Mouse (Mus musculus) midbrain, embryonic 13.5 days (tissue): Measurements from ENCODE around the gene Caskin2. TPM values are rescaled to one million over a fixed set of nuclear protein-coding genes. Genes with fewer than 3 reads are reported as not detected.

Source experiments
- ATAC-seq: fragments of 200-750 bp; cut with Nextera tagmentation; 2 replicates; pipeline ENCODE4 v1.8.0; 2017; ENCODE audit warnings: mild to moderate bottlenecking, moderate TSS enrichment, moderate library complexity
- H3K27ac ChIP-seq: fragments of 300-500 bp; sonication (generic); 2 replicates; pipeline ENCODE4 v1.5.1; 2015; ENCODE audit warnings: inconsistent platforms, mild to moderate bottlenecking, moderate library complexity
- H3K27me3 ChIP-seq: fragments of 300-500 bp; sonication (generic); 2 replicates; pipeline ENCODE4 v1.6.1; 2015; ENCODE audit warnings: mild to moderate bottlenecking, inconsistent platforms
- H3K36me3 ChIP-seq: fragments of 300-500 bp; sonication (generic); 2 replicates; pipeline ENCODE4 v1.6.1; 2015; ENCODE audit warnings: mild to moderate bottlenecking, inconsistent platforms
- H3K4me1 ChIP-seq: fragments of 300-500 bp; sonication (generic); replicated peaks from 2 replicates; pipeline ENCODE4 v1.6.1; 2015; ENCODE audit warnings: inconsistent platforms
- H3K4me2 ChIP-seq: fragments of 300-500 bp; sonication (generic); replicated peaks from 2 replicates; pipeline ENCODE4 v1.6.1; 2015; ENCODE audit warnings: moderate library complexity, mild to moderate bottlenecking, inconsistent platforms
- H3K4me3 ChIP-seq: fragments of 300-500 bp; sonication (generic); replicated peaks from 2 replicates; pipeline ENCODE4 v1.5.1; 2015; ENCODE audit warnings: mild to moderate bottlenecking, inconsistent platforms
- H3K9ac ChIP-seq: fragments of 300-500 bp; sonication (generic); replicated peaks from 2 replicates; pipeline ENCODE4 v1.6.1; 2015; ENCODE audit warnings: mild to moderate bottlenecking, inconsistent platforms
- H3K9me3 ChIP-seq: fragments of 300-500 bp; sonication (generic); 2 replicates; pipeline ENCODE4 v1.6.1; 2016; ENCODE audit warnings: mild to moderate bottlenecking, inconsistent platforms
- WGBS: fragments of 180-500 bp; shearing (Covaris S2); methylation state at CpG from one replicate; pipeline ENCODE4 v1.1.7; 2015; 5-methylcytosine and 5-hydroxymethylcytosine counted together
- polyA plus RNA-seq: library from polyadenylated mRNA; unstranded; fragments of >200 nt; fragmentation: Nextera tagmentation; extraction: Ambion mirVana; gene quantifications from 2 replicates; pipeline ENCODE4 v1.2.1, GENCODE M21; 2015

The Caskin2 gene
- polyA plus RNA-seq, 1 experiment from 2014 or later, result 12.3 TPM

DNA sequence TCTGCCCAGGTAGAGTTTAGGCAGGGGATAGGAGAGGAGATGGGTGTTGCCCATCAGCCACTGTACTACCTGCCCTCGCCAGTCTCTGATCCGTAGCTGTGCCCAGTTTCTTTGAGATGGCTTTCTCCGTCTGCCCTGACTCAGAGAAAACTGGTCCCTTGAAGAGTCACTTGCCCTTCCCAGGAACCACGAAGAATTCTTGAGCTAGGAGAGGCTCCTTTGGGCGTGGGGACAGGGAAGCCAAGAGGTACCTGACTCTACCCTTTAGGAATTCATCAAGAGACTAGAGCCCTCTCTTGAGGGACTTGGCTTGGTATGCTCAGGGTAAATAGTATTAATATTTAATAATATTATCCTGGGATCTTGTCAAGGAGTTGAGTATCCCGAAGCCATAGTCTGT, 14.2 kb upstream of the Caskin2 start:
- Histone ChIP-seq H3K9me3 (no peaks in the 10 kb centered on the region), H3K4me2 (no peak overlapping the region), H3K27me3 (peaks cover 91% of the 10 kb centered on the region), H3K36me3 (peaks cover 2% of the 10 kb centered on the region), H3K4me1 (peaks cover 13% of the 10 kb centered on the region), H3K27ac (no peak overlapping the region), H3K4me3 (no peak overlapping the region), H3K9ac (no peak overlapping the region)
- no peak for ATAC-seq
- 80% methylated on average over 6 of the region's 6 CpGs for WGBS

GRCm38 (mm10) chr11:115826487-115826886, 13.0 kb upstream of the Caskin2 start:
- ATAC-seq, result no peak
- no peak overlapping the region for H3K9ac ChIP-seq
- H3K4me2 ChIP-seq, result no peak overlapping the region
- H3K4me3 ChIP-seq, result no peak overlapping the region
- H3K9me3 ChIP-seq, result no peaks in the 10 kb centered on the region
- peaks cover 91% of the 10 kb centered on the region for H3K27me3 ChIP-seq
- H3K27ac ChIP-seq, result no peak overlapping the region
- H3K4me1 ChIP-seq, result peaks cover 13% of the 10 kb centered on the region
- WGBS, result 51% methylated on average over 5 of the region's 5 CpGs
- peaks cover 12% of the 10 kb centered on the region for H3K36me3 ChIP-seq

DNA sequence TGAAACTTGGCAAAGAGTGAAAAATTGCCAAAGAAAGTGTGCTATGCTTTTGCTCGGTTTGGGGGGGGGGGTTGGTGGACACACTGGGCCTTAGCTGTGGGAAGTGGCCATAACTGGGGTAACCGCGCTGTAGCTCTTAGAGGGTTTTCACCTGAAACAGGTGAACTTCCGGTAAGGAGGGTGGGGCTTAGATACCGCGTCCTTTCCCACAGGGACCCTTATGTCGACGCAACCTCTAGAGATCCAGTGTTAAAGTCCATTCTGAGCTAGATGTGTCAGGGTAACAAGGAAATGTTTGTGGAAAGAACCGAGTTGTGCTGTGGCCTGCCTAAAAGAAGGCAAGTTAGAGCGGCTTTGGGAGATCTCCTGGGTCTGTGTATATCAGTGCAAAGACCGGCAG, 11.4 kb upstream of the Caskin2 start:
- Histone ChIP-seq H3K36me3 (peaks cover 29% of the 10 kb centered on the region), H3K9me3 (no peaks in the 10 kb centered on the region), H3K9ac (no peak overlapping the region), H3K4me3 (peak overlapping the region; percentile 59), H3K4me2 (peak overlapping the region; percentile 93), H3K4me1 (peaks cover 13% of the 10 kb centered on the region), H3K27ac (no peak overlapping the region), H3K27me3 (peaks cover 75% of the 10 kb centered on the region)
- no peak for ATAC-seq
- WGBS, result 17% methylated on average over 11 of the region's 11 CpGs

GRCm38 (mm10) chr11:115823774-115824740, 10.6 kb upstream of the Caskin2 start, which contains the start of gene Llgl2:
Gene Llgl2, plus strand, starts transcription at chr11:115824049.
- Histone ChIP-seq H3K27me3 (peaks cover 67% of the 10 kb centered on the region), H3K9me3 (no peaks in the 10 kb centered on the region), H3K4me1 (peaks cover 13% of the 10 kb centered on the region), H3K4me3 (peak within 1 kb of the TSS; percentile 59), H3K27ac (no peak within 1 kb of the TSS), H3K36me3 (peaks cover 33% of the 10 kb centered on the region), H3K4me2 (peak within 1 kb of the TSS; percentile 93), H3K9ac (peak within 1 kb of the TSS; percentile 69)
- WGBS, result under 1% methylated on average over 87 of the region's 87 CpGs
- ATAC-seq, result peak; percentile 91

GRCm38 (mm10) chr11:115821001-115821400, 7.6 kb upstream of the Caskin2 start:
- no peaks in the 10 kb centered on the region for H3K9me3 ChIP-seq
- H3K36me3 ChIP-seq, result peaks cover 57% of the 10 kb centered on the region
- no peak overlapping the region for H3K27ac ChIP-seq
- no peak overlapping the region for H3K4me2 ChIP-seq
- H3K9ac ChIP-seq, result no peak overlapping the region
- peaks cover 18% of the 10 kb centered on the region for H3K4me1 ChIP-seq
- H3K27me3 ChIP-seq, result peaks cover 42% of the 10 kb centered on the region
- no peak overlapping the region for H3K4me3 ChIP-seq
- no peak for ATAC-seq
- 85% methylated on average over 4 of the region's 4 CpGs for WGBS

GRCm38 (mm10) chr11:115819915-115820623, 6.6 kb upstream of the Caskin2 start:
- peaks cover 57% of the 10 kb centered on the region for H3K36me3 ChIP-seq
- no peaks in the 10 kb centered on the region for H3K9me3 ChIP-seq
- H3K27me3 ChIP-seq, result peaks cover 33% of the 10 kb centered on the region
- H3K9ac ChIP-seq, result no peak overlapping the region
- H3K27ac ChIP-seq, result no peak overlapping the region
- 91% methylated on average over 16 of the region's 16 CpGs for WGBS
- peaks cover 27% of the 10 kb centered on the region for H3K4me1 ChIP-seq
- H3K4me2 ChIP-seq, result no peak overlapping the region
- no peak for ATAC-seq
- no peak overlapping the region for H3K4me3 ChIP-seq

GRCm38 (mm10) chr11:115817331-115817730, 3.9 kb upstream of the Caskin2 start:
- peaks cover 51% of the 10 kb centered on the region for H3K36me3 ChIP-seq
- 91% methylated on average over 5 of the region's 5 CpGs for WGBS
- peaks cover 5% of the 10 kb centered on the region for H3K27me3 ChIP-seq
- no peaks in the 10 kb centered on the region for H3K9me3 ChIP-seq
- peaks cover 27% of the 10 kb centered on the region for H3K4me1 ChIP-seq
- no peak overlapping the region for H3K9ac ChIP-seq
- H3K4me2 ChIP-seq, result no peak overlapping the region
- ATAC-seq, result no peak
- no peak overlapping the region for H3K27ac ChIP-seq
- H3K4me3 ChIP-seq, result no peak overlapping the region

- WGBS, result 0% methylated on average over 71 of the region's 84 CpGs
- H3K4me1 ChIP-seq, result peaks cover 52% of the 10 kb centered on the region
Observed at GRCm38 (mm10) chr11:115814605-115815450, 1.4 kb upstream of the Caskin2 start, which contains the start of gene Tsen54. Gene Tsen54, plus strand, starts transcription at chr11:115814724.

DNA sequence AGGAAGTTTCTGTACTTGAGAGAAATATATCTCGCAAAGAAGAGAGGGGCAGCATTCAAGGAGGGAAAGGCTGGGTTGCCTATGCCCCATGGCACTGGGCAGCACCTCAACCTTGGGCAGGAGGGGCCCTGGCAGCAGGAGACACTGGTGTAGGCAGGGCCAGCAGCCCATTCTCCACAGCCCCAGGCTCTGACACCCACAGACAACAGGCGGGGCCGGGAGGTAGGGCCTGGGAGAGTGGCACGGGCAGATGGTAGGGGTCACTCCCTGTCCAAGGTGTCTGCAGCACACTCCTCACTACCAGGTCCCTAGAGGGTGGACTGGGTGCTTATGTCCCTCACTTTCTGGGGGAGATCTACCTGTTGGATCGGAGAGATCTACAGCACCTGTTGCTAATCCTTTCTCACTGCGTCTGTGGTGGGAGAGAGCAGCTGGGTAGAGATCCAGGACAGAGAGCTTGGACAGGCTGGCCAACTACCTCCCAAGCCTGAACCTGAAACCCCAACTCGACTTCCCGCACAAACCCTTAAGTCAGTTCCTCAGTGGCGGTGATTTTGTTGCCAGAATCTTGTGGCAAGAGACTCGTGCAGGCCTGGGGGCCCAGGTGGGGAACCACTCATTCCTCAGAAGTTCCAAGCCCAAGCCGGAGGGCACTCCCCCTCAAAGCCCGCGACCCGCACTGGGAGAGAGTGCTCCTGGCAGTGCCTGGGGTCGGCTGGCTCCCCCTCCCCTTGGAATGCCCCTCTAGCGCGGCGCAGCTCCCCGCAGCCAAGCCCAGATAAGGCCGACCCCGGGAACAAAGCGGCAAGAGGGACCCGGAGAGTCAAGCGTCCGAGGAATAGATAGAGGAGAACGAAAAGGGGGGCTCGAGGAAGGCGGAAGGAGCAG, 662 bp downstream of the Caskin2 start:
- peak overlapping the region; percentile 93 for H3K4me2 ChIP-seq
- 3% methylated on average over 28 of the region's 28 CpGs for WGBS
- H3K27ac ChIP-seq, result peak overlapping the region; percentile 57
- H3K4me1 ChIP-seq, result peaks cover 73% of the 10 kb centered on the region
- peak overlapping the region; percentile 92 for H3K4me3 ChIP-seq
- peaks cover 25% of the 10 kb centered on the region for H3K36me3 ChIP-seq
- peak; percentile 21 for ATAC-seq
- H3K27me3 ChIP-seq, result no peaks in the 10 kb centered on the region
- no peaks in the 10 kb centered on the region for H3K9me3 ChIP-seq
- H3K9ac ChIP-seq, result peak overlapping the region; percentile 83

More at GRCm38 (mm10) chr11:115814605-115815450, 1.4 kb upstream of the Caskin2 start, which contains the start of gene Tsen54:
- Histone ChIP-seq H3K4me3 (peak within 1 kb of the TSS; percentile 92), H3K9me3 (no peaks in the 10 kb centered on the region), H3K36me3 (peaks cover 37% of the 10 kb centered on the region), H3K27me3 (no peaks in the 10 kb centered on the region), H3K27ac (peak within 1 kb of the TSS; percentile 81), H3K4me2 (peak within 1 kb of the TSS; percentile 93), H3K9ac (peak within 1 kb of the TSS; percentile 90)
- ATAC-seq, result peak; percentile 57

- H3K9ac ChIP-seq, result peak overlapping the region; percentile 83
- H3K27ac ChIP-seq, result no peak overlapping the region; the same call in 1 of the 2 replicates
- H3K27me3 ChIP-seq, result no peaks in the 10 kb centered on the region
- peak overlapping the region; percentile 93 for H3K4me2 ChIP-seq
- peak overlapping the region; percentile 92 for H3K4me3 ChIP-seq
- no peaks in the 10 kb centered on the region for H3K9me3 ChIP-seq
- H3K36me3 ChIP-seq, result peaks cover 23% of the 10 kb centered on the region
- ATAC-seq, result no peak
- 46% methylated on average over 7 of the region's 7 CpGs for WGBS
- H3K4me1 ChIP-seq, result peaks cover 79% of the 10 kb centered on the region
Observed at GRCm38 (mm10) chr11:115812095-115812494, 1.3 kb downstream of the Caskin2 start.
